In genomic region chr15:84803685-84804084, GRCm38 (mm10) we compare ENCODE assay signal across 10 mouse cellular contexts. TPM values are rescaled to one million over a fixed set of nuclear protein-coding genes. Genes with fewer than 3 reads are reported as not detected.
A peak's percentile ranks its signal among the peaks of the same experiment; 100 is the strongest.
DNase-seq lines count a peak whose midpoint lies in the region; ATAC-seq lines count a peak whose summit lies in the region.
"Had no signal": no experiment of that assay in that cellular context is flagged by ENCODE, and none has a peak within 500 bp of the region (broad histone marks: within the 10 kb centered on the region; RNA-seq: fewer than 3 reads in every experiment).

No protein-coding gene starts in this region.

- intact Hi-C loops in heart, postnatal 14 days (cut with DNase I): loop anchor here (1.0 to 5.0 kb wide), 2 partner anchors 54 to 88 kb away; partner anchors contain the start of gene Phf21b
- intact Hi-C loops in left cerebral cortex, postnatal 36 days (cut with DNase I): loop anchor here (5.0 kb wide), 1 partner anchor 89 kb away; no protein-coding TSS in a partner anchor

- no peaks in the 10 kb centered on the region for H3K27me3 ChIP-seq in liver, embryonic 12.5 days (replicated peaks)
- H3K27me3 ChIP-seq: embryonic facial prominence, embryonic 12.5 days; limb, embryonic 13.5 days had no signal

- H3K9me3 ChIP-seq in liver, embryonic 12.5 days (replicated peaks): no peaks in the 10 kb centered on the region
- H3K9me3 ChIP-seq: embryonic facial prominence, embryonic 12.5 days; limb, embryonic 13.5 days had no signal

- H3K9ac ChIP-seq in liver, embryonic 12.5 days: no peak overlapping the region
- H3K9ac ChIP-seq: embryonic facial prominence, embryonic 12.5 days; limb, embryonic 13.5 days had no signal

- no peaks in the 10 kb centered on the region for H3K36me3 ChIP-seq in liver, embryonic 12.5 days

- H3K27ac ChIP-seq in liver, embryonic 12.5 days: no peak overlapping the region
- H3K27ac ChIP-seq: embryonic facial prominence, embryonic 12.5 days; limb, embryonic 13.5 days had no signal

- 38% methylated on average over 3 of the region's 3 CpGs for WGBS in liver, embryonic 12.5 days (ENCODE audit: insufficient replicate concordance)

- no peaks in the 10 kb centered on the region for H3K4me1 ChIP-seq in liver, embryonic 12.5 days
- H3K4me1 ChIP-seq: embryonic facial prominence, embryonic 12.5 days; limb, embryonic 13.5 days had no signal

- H3K4me2 ChIP-seq in liver, embryonic 12.5 days: no peak overlapping the region
- H3K4me2 ChIP-seq: embryonic facial prominence, embryonic 12.5 days; limb, embryonic 13.5 days had no signal

- ATAC-seq in liver, embryonic 12.5 days: no peak
- no peak for ATAC-seq in megakaryocyte progenitor cell, adult 5-6 weeks (replicated peaks; ENCODE audit: poor library complexity)

- DNase-seq in liver (peak; percentile 36), NIH3T3 (ENCODE audit: low read depth) (peak; percentile 73)
- peak; percentile 76 for DNase-seq in cerebellum, adult 9-11 months
- DNase-seq in heart, postnatal 14 days: peak; percentile 64 to 73
- peak; percentile 30 to 59 for DNase-seq in left cerebral cortex, postnatal 36 days (ENCODE audit: low spot score in 2 of 2)
- peak; percentile 58 for DNase-seq in retina, postnatal 1 day

- H3K4me3 ChIP-seq in liver, embryonic 12.5 days: no peak overlapping the region
- H3K4me3 ChIP-seq: embryonic facial prominence, embryonic 12.5 days; limb, embryonic 13.5 days had no signal

RNA-seq across cellular contexts. Expression of gene Phf21b, which starts 52.2 kb away (rescaled TPM):
- 0.04 and 0.06 TPM in 2 replicates for polyA plus RNA-seq in liver, embryonic 12.5 days (2016; fragmentation: Nextera tagmentation; extraction: Ambion mirVana)
- total RNA-seq in heart, postnatal 14 days (2021): 1 to 10 TPM; 1.4 to 1.6 TPM
- 10 to 100 TPM; 11.0 to 18.6 TPM for total RNA-seq in left cerebral cortex, postnatal 36 days (2021)
- 0.20 and 0.32 TPM in 2 replicates for total RNA-seq in megakaryocyte progenitor cell, adult 5-6 weeks (2015)
- 0.08 and 0.10 TPM in 2 replicates for total RNA-seq in megakaryocyte progenitor cell, adult 5-6 weeks (2017)

Comparison
In these comparisons a context has a peak if more than half of its experiments do, and no peak if none do; other contexts are left out.
1. RNA of gene Phf21b, which starts 52.2 kb away (total RNA-seq): 11.0 to 18.6 TPM in left cerebral cortex, postnatal 36 days; 1.4 to 1.6 TPM in heart, postnatal 14 days and 0.08 to 0.32 TPM in megakaryocyte progenitor cell, adult 5-6 weeks; every median in the first group is over 4 times any median in the second.
2. Peak in every context shown above with its lines, with median percentiles within 50 percentile points of each other: DNase-seq.